Mouse (Mus musculus): ENCODE results near the gene D630045J12Rik. TPM values are rescaled to one million over a fixed set of nuclear protein-coding genes. Genes with fewer than 3 reads are reported as not detected.

D630045J12Rik gene
- polyA plus RNA-seq, 1 experiment, result 0.33 TPM

- Histone ChIP-seq H3K4me3 (ENCODE audit: extremely low read depth, insufficient read depth, insufficient read length) (no peak overlapping the region), H3K27me3 (ENCODE audit: control insufficient read depth, insufficient read depth, low read length) (no peaks in the 10 kb centered on the region), H3K4me1 (ENCODE audit: control insufficient read depth, insufficient read depth, insufficient read length) (no peaks in the 10 kb centered on the region), H3K27ac (ENCODE audit: insufficient read depth, low read length) (no peak overlapping the region), H3K36me3 (ENCODE audit: control insufficient read depth, insufficient read depth, low read length) (no peaks in the 10 kb centered on the region)
- DNase-seq (ENCODE audit: low read depth in 1 of 2, low spot score in 2 of 2), result no peak
- TF ChIP-seq CTCF (IDR thresholded peaks at IDR 0.05; ENCODE audit: extremely low read depth, insufficient read depth, insufficient read length, insufficient replicate concordance) (no peak), POLR2A (IDR thresholded peaks at IDR 0.05; ENCODE audit: low read depth, low read length) (no peak)
- WGBS, result 92% methylated on average over 6 of the region's 6 CpGs
Observed at GRCm38 (mm10) chr6:38205375-38205774, 48.4 kb downstream of the D630045J12Rik start.

GRCm38 (mm10) chr6:38203820-38204219, 50.0 kb downstream of the D630045J12Rik start:
- DNase-seq (ENCODE audit: low read depth in 1 of 2, low spot score in 2 of 2), result no peak
- Histone ChIP-seq H3K4me1 (ENCODE audit: control insufficient read depth, insufficient read depth, insufficient read length) (no peaks in the 10 kb centered on the region), H3K36me3 (ENCODE audit: control insufficient read depth, insufficient read depth, low read length) (no peaks in the 10 kb centered on the region), H3K27me3 (ENCODE audit: control insufficient read depth, insufficient read depth, low read length) (no peaks in the 10 kb centered on the region), H3K27ac (ENCODE audit: insufficient read depth, low read length) (no peak overlapping the region), H3K4me3 (ENCODE audit: extremely low read depth, insufficient read depth, insufficient read length) (no peak overlapping the region)
- 83% methylated on average over 4 of the region's 4 CpGs for WGBS
- TF ChIP-seq CTCF (IDR thresholded peaks at IDR 0.05; ENCODE audit: extremely low read depth, insufficient read depth, insufficient read length, insufficient replicate concordance) (no peak), POLR2A (IDR thresholded peaks at IDR 0.05; ENCODE audit: low read depth, low read length) (no peak)

- no peak for DNase-seq (ENCODE audit: low read depth in 1 of 2, low spot score in 2 of 2)
- TF ChIP-seq POLR2A (IDR thresholded peaks at IDR 0.05; ENCODE audit: low read depth, low read length), result no peak
- no peak for TF ChIP-seq CTCF (IDR thresholded peaks at IDR 0.05; ENCODE audit: extremely low read depth, insufficient read depth, insufficient read length, insufficient replicate concordance)
- Histone ChIP-seq H3K4me1 (ENCODE audit: control insufficient read depth, insufficient read depth, insufficient read length) (no peaks in the 10 kb centered on the region), H3K36me3 (ENCODE audit: control insufficient read depth, insufficient read depth, low read length) (no peaks in the 10 kb centered on the region), H3K4me3 (ENCODE audit: extremely low read depth, insufficient read depth, insufficient read length) (no peak overlapping the region), H3K27me3 (ENCODE audit: control insufficient read depth, insufficient read depth, low read length) (no peaks in the 10 kb centered on the region), H3K27ac (ENCODE audit: insufficient read depth, low read length) (no peak overlapping the region)
- WGBS, result 87% methylated on average over 12 of the region's 12 CpGs
Observed at GRCm38 (mm10) chr6:38202816-38203215, 51.0 kb downstream of the D630045J12Rik start.

- WGBS, result 78% methylated on average over 5 of the region's 5 CpGs
- no peak overlapping the region for H3K4me3 ChIP-seq (ENCODE audit: extremely low read depth, insufficient read depth, insufficient read length)
- no peaks in the 10 kb centered on the region for H3K36me3 ChIP-seq (ENCODE audit: control insufficient read depth, insufficient read depth, low read length)
- no peaks in the 10 kb centered on the region for H3K4me1 ChIP-seq (ENCODE audit: control insufficient read depth, insufficient read depth, insufficient read length)
- TF ChIP-seq CTCF (IDR thresholded peaks at IDR 0.05; ENCODE audit: extremely low read depth, insufficient read depth, insufficient read length, insufficient replicate concordance) (no peak), POLR2A (IDR thresholded peaks at IDR 0.05; ENCODE audit: low read depth, low read length) (no peak)
- no peaks in the 10 kb centered on the region for H3K27me3 ChIP-seq (ENCODE audit: control insufficient read depth, insufficient read depth, low read length)
- H3K27ac ChIP-seq (ENCODE audit: insufficient read depth, low read length), result no peak overlapping the region
- no peak for DNase-seq (ENCODE audit: low read depth in 1 of 2, low spot score in 2 of 2)
Observed at GRCm38 (mm10) chr6:38201495-38201894, 52.3 kb downstream of the D630045J12Rik start.

GRCm38 (mm10) chr6:38199599-38199998, 54.2 kb downstream of the D630045J12Rik start:
- no peak overlapping the region for H3K27ac ChIP-seq (ENCODE audit: insufficient read depth, low read length)
- H3K27me3 ChIP-seq (ENCODE audit: control insufficient read depth, insufficient read depth, low read length), result no peaks in the 10 kb centered on the region
- no peaks in the 10 kb centered on the region for H3K4me1 ChIP-seq (ENCODE audit: control insufficient read depth, insufficient read depth, insufficient read length)
- H3K36me3 ChIP-seq (ENCODE audit: control insufficient read depth, insufficient read depth, low read length), result no peaks in the 10 kb centered on the region
- 93% methylated on average over 6 of the region's 6 CpGs for WGBS
- no peak overlapping the region for H3K4me3 ChIP-seq (ENCODE audit: extremely low read depth, insufficient read depth, insufficient read length)
- TF ChIP-seq CTCF (IDR thresholded peaks at IDR 0.05; ENCODE audit: extremely low read depth, insufficient read depth, insufficient read length, insufficient replicate concordance), result no peak
- TF ChIP-seq POLR2A (IDR thresholded peaks at IDR 0.05; ENCODE audit: low read depth, low read length), result no peak
- no peak for DNase-seq (ENCODE audit: low read depth in 1 of 2, low spot score in 2 of 2)

GRCm38 (mm10) chr6:38198727-38199126, 55.1 kb downstream of the D630045J12Rik start:
- no peaks in the 10 kb centered on the region for H3K4me1 ChIP-seq (ENCODE audit: control insufficient read depth, insufficient read depth, insufficient read length)
- no peak overlapping the region for H3K4me3 ChIP-seq (ENCODE audit: extremely low read depth, insufficient read depth, insufficient read length)
- no peak for DNase-seq (ENCODE audit: low read depth in 1 of 2, low spot score in 2 of 2)
- no peak overlapping the region for H3K27ac ChIP-seq (ENCODE audit: insufficient read depth, low read length)
- WGBS, result 74% methylated on average over 1 of the region's 1 CpGs
- H3K36me3 ChIP-seq (ENCODE audit: control insufficient read depth, insufficient read depth, low read length), result no peaks in the 10 kb centered on the region
- H3K27me3 ChIP-seq (ENCODE audit: control insufficient read depth, insufficient read depth, low read length), result no peaks in the 10 kb centered on the region
- no peak for TF ChIP-seq POLR2A (IDR thresholded peaks at IDR 0.05; ENCODE audit: low read depth, low read length)
- no peak for TF ChIP-seq CTCF (IDR thresholded peaks at IDR 0.05; ENCODE audit: extremely low read depth, insufficient read depth, insufficient read length, insufficient replicate concordance)

- 91% methylated on average over 24 of the region's 24 CpGs for WGBS
- no peaks in the 10 kb centered on the region for H3K36me3 ChIP-seq (ENCODE audit: control insufficient read depth, insufficient read depth, low read length)
- H3K27me3 ChIP-seq (ENCODE audit: control insufficient read depth, insufficient read depth, low read length), result no peaks in the 10 kb centered on the region
- H3K4me1 ChIP-seq (ENCODE audit: control insufficient read depth, insufficient read depth, insufficient read length), result no peaks in the 10 kb centered on the region
- H3K4me3 ChIP-seq (ENCODE audit: extremely low read depth, insufficient read depth, insufficient read length), result no peak overlapping the region
- no peak overlapping the region for H3K27ac ChIP-seq (ENCODE audit: insufficient read depth, low read length)
- no peak for TF ChIP-seq CTCF (IDR thresholded peaks at IDR 0.05; ENCODE audit: extremely low read depth, insufficient read depth, insufficient read length, insufficient replicate concordance)
- TF ChIP-seq POLR2A (IDR thresholded peaks at IDR 0.05; ENCODE audit: low read depth, low read length), result no peak
- no peak for DNase-seq (ENCODE audit: low read depth in 1 of 2, low spot score in 2 of 2)
Observed at GRCm38 (mm10) chr6:38196266-38197189, 57.3 kb downstream of the D630045J12Rik start.

Data from spleen, adult 2 months (tissue).